Mouse (Mus musculus): Measurements from ENCODE around the gene Mars.

DNA sequence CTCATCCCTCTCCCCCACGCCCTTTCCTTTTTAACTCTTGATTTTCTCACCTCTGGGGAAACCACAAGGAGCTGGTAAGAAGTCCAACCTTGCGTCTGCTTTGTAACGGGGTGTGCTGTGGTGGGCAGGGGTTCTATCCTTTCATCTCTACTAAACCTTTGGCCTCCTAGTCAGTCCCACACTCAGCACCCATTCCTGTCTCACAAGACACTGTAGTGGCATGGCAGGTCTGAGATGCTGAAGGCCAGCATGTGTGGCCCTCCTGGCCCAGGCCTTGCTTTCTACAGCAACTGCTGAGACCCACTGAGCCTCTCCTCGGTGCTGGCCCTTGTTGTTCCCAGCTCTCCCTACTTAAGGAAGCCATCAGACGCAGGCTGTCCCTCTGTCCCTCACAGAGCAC is 39.2 kb downstream of the Mars start:
- TF ChIP-seq GATA1 (IDR thresholded peaks at IDR 0.05; ENCODE audit: borderline replicate concordance, low read length) (no peak), FLI1 (IDR thresholded peaks at IDR 0.05; ENCODE audit: low read length) (no peak)

All from megakaryocyte, embryonic 14.5 days (primary cell).